Mouse (Mus musculus): ENCODE data around the gene Itgam.
"Not testable (repeated sequence)": the region's sequence is repeated elsewhere in the genome, so short reads cannot be mapped to it uniquely, and the experiment has no call there.

Gene Itgam

DNA sequence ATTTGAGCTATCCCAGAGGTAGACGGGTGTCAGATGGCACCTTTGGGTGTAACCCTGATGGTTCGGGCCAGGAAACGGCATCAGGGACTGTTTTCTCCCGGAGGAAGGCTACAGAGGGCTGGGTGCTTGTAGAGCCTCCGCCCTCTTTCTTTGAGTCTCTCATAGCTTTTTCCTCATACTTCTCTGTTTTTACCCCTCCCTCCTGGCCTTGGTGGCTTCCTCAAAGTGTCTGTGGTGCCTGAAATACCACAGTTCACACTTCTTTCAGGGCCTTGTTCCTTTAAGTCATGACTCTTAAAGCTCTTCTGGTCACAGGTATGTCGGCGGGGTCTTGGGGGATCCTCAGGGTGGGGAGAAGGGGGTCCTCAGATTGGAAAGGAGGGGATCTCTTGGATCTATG, at the start of gene Itgam, which contains the start of gene Gm49368:
Gene Itgam, plus strand, starts transcription at position 185 of the 400 bp plus-strand sequence.
Gene Gm49368, plus strand, starts transcription at position 228 of the 400 bp plus-strand sequence.
- DNase-seq (ENCODE audit: extremely low read depth, low read depth, low spot score): no peak

DNA sequence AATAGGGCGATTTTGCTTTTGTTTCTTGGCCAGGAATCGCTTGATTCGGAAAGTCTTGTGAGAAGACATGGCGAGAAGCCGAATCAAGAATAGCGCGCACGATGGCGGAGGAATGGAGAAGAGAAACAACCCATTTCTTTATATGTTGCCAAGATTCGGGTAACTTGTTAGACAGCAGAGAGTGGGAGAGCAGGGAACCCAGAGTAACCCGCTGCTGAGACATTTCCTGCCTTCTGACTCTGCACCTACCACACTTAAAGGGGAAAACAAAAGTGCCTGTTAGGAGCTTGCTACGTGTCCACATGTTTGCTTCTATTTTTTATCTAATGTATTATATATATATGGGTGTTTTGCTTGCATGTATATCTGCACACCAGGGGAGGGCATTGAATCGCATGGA, 49.3 kb upstream of the Itgam start:
- DNase-seq (ENCODE audit: extremely low read depth, low read depth, low spot score): no peak

DNA sequence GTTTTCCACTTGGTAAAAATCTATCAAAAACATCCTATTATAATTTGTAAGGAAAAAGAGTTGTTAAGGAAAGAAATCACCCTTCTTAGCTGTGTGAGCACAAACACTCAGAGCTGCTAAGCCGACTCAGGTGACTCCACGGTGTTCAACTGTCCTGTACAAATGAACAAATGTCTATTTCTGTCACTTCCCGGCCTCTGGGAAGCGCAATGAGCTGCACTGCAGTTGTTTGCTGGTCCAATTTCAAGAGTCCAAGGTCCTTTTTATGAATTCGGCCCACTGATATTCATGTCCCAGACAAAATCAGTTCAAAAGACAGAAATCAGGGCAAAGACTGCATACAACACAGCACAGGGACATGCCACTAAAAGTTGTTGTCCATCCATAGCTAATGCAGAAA, 46.3 kb upstream of the Itgam start:
- not testable (repeated sequence) for DNase-seq (ENCODE audit: extremely low read depth, low read depth, low spot score)

DNA sequence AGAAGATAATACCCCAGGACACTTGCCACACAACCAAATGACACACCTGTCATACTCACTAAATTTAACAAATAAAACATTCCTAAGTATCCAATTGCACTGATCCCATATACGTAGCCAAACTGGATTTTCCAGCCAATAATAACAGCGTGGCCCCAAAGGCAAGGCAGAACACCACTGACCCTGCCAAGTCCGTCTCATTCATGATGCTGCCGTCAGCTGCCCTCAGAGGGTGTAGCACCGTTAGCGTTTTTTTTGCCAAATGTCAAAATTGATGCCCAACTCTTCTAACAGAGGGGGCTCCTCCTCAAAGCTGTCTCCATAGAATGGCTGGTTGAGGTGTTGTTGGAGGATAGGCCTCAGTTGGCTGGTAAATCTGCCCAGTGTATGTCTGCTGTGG, 45.8 kb upstream of the Itgam start:
- DNase-seq (ENCODE audit: extremely low read depth, low read depth, low spot score): no peak

DNA sequence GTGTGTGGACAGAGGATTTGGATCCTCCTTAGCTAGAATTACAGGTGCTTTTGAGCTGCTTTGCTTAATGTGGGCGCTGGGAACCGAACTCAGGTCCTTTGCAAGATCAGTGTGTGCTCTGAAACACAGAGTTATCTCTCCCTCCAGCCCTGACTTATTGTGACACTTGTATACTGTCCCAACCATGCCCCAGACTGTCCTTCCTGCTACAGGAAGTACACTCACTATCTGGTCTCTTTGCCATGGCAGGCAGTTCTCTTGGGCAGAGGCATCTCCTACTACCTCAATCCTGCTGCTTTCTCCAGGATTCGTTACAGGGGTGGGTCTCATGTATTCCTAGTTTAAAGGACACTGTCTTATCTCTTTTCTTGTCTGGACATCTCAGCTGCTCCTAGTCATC, 44.2 kb upstream of the Itgam start:
- no peak for DNase-seq (ENCODE audit: extremely low read depth, low read depth, low spot score)

DNA sequence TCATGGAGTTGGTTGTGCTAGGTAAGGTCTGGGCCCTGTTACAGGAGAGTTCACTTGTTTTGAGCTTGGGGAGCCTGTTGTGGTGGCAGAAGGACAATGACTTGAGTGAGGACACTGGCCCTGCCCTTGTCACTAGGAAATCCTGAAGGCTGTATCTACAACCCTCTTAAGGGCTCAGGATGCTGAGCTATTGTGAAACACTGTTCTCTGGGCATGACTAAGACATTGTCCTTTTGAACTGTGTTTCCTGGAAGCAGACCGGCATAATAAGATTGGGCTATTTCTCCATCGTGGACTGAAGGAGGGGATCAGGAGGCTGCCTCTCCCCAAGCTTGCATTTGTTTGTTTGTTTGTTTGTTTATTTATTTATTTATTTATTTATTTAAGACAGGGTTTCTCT, 43.3 kb upstream of the Itgam start:
- no peak for DNase-seq (ENCODE audit: extremely low read depth, low read depth, low spot score)

DNA sequence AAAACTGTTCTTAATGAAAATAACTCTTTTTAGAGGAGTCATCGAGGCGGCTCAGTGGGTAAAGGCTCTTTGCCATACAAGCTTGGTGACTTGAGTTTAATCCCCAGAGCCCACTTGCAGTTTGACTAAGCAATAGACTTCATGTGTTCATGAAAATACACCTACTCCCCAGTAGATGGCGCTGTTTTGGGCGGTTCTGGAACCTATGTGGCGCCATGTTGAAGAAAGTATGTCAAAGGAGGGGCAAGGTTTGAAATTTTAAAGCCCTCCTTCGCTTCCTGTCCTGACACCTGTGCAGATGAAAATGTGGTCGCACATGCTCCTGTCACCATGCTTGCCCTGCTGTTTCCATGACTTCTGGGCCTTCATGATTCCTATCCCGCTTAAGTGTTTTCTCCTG, 39.5 kb upstream of the Itgam start:
- DNase-seq (ENCODE audit: extremely low read depth, low read depth, low spot score): no peak

DNA sequence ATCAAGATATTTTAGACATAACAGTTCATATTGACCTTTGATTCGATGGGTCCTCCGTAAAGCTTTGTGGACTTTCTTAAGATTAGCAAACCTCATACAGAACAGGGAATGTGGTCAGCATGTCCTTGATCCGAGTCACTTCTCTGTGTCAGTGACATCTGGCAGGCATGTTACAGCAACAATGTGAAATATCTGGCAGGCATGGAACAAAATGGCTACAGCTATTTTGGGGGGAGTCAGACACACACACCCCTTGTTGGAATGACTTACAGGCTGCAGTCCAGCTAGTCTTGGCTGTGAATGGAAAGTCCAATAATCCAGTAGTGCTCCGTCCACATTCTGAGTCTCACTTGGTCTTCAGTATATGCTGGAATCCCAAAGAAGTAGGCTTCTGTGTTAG, 38.9 kb upstream of the Itgam start:
- no peak for DNase-seq (ENCODE audit: extremely low read depth, low read depth, low spot score)

DNA sequence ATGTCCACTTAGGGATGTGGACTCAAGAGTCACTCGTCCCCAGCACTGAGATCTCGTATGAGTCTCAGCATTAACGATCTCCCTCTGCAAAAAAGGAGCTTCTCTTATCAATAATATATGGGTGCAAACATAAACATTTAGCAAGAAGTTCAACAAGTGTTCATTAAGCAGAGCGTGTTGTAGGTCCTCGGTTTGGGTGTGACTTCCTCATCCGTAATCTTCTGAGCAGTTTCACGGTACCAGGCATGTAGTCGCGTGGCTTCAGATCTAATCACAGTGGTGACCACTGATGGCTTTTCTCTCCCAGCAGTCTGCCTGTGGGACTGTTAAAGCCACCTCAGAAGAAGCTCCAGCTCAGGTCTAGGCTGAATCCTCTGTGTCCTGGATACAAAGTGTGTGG, 38.1 kb upstream of the Itgam start:
- DNase-seq (ENCODE audit: extremely low read depth, low read depth, low spot score): no peak

DNA sequence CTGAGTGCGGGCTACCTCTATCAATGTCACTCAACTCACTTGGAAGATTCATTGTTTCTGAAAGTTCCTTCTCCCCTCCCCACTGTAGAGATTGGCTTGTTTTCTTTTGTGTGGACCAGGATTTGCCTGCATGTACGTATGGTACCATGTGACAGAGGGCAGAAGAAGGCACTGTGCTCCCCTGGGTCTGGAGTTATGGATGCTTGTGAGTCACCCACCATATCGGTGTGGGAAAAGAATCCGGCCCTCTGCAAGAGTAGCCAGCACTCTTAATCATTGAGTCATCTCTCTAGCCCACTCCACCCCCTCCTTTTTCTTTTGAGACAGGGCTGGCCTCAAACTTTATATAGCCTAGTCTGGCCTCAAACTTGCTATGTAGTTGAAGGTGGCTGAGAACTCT, 37.5 kb upstream of the Itgam start:
- DNase-seq (ENCODE audit: extremely low read depth, low read depth, low spot score): no peak

DNA sequence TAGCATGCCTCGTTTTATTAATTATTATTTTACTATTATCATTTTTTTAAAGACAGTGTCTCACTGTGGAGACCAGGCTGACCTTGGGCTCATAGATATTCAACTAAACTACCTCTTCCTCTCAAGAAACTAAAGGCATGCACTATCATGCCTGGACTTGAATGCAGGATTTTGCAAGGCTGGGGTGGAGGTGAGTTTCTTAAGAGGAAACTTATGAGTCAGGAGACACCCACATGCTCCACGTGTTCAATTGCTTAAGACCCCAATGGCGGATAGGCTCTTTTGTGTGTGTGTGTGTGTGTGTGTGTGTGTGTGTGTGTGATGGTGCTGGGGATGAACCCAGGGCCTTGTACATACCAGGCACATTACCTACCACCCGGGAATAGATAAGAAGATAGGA, 37.1 kb upstream of the Itgam start:
- DNase-seq (ENCODE audit: extremely low read depth, low read depth, low spot score): peak; percentile 99

DNA sequence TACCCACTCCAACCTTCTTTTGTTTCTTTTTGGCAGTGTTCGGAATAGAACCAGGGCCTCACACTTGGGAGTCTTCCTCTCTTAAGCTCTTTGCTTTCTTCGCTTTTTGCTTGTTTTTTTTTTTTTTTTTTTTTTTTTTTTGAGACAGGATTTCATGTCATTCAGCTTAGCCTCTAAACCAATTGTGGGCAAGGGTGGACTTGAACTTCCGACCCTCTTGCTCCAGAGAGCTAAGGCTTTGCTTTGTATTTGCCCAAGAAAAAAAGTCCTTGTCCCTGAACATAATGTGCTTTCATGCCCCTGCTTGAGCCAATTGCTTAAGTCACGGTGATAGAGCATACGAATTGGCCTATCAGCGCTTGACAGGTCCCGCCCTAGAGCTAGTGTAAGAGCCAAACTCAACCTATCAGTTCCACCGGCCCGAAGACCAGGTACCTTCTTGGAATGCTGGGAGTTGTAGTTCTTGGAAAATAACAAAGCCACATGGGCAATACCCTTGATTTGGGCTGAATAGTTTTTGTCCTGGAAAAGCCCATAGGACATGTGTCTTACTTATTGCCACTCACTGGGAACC, 30.9 kb upstream of the Itgam start:
- peak; percentile 75 for DNase-seq (ENCODE audit: extremely low read depth, low read depth, low spot score)

DNA sequence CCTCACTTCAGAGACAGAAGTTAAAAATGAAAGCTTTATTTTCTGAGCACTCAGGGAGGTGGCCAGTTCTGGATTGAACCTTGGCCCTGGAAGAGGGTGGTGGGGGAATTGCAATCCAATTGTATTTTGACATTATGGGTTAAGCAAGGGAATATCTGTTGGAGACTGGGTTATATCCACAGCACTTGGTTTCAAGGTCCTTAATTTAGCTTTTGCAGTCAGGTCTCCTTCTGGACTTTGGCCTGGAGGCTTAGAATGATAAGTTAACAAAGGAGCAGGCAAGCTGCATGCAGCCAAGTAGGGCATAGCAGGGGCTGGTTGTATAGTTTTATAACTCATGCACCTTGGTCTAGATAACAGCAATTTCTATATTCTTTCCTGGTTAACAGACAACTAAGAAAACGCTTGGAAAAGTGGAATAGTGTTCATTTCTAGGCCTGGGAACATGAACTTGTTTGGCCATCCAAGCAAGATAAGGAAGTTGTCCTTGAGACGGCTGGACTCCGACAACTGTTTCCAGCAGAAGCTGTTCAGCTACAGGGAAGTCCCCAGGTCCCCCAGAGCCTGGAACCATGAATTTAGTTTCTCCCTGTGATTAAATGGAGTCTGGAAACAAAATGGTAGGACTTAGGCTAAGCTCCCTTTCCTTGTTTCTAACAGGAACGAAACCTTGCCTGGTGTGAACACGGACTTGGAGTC, 30.0 kb upstream of the Itgam start:
- no peak for DNase-seq (ENCODE audit: extremely low read depth, low read depth, low spot score)

DNA sequence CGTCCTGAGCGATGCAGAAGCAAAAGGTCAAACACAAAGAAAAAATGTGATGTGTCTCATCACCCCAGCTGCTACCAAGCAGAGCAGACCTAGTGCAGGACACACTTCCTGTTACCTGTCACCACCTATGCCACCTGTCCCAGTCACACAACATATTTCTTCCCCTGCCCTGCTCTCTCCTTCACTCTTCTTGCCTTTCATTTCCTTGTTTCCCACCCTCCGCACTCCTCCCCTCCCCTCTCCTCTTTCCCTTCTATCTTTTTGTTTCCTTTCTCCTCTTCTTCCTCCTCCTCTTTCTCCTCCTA, 29.5 kb upstream of the Itgam start:
- DNase-seq (ENCODE audit: extremely low read depth, low read depth, low spot score): no peak

DNA sequence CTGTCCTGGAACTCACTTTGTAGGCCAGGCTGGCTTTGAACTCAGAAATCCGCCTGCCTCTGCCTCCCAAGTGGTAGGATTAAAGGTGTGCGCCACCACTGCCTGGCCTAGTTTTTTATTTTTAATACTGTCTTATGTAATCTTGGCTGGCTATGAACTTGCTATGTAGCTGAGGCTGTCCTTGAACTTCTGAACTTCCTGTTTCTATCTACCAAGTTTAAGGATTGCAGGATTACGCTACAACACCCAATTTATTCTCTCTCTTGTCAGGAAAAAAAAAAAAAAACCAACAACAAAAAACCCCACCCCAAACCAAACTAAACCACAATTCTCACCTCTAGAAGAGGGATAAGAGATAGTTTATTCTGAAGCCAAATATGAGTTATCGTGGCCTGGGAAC, 28.8 kb upstream of the Itgam start:
- no peak for DNase-seq (ENCODE audit: extremely low read depth, low read depth, low spot score)

DNA sequence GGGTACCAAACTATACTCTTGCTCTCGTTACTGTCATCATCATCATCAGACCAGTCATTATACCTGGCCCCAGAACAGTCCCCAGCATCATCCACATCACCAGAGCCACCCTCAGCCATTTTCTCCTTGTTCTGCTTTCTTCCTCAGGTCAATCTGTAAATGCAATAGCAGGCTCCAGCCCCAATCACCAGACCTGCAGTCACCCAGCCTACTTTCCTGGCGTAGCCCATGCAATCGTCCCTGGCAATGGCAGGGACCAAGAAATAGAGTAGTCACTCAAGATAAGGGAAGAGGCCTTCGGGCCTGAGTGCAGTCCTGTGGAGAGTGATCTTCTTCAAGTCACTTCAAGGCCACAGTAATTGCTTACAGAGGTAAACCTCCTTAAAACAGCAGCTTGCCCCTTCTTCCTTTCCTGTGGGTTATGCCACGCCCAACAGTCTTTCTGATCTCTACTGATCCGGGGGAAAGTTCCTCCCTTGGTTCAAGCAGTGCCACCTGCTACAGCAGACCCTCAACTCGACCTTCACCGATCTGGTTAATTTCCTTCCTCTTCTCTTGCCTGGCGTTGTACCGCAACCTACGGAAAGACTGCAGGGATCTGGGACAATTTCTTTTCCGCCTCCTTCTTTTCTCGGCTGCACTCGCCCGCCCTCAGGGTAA, 20.1 kb upstream of the Itgam start:
- not testable (repeated sequence) for DNase-seq (ENCODE audit: extremely low read depth, low read depth, low spot score)

DNA sequence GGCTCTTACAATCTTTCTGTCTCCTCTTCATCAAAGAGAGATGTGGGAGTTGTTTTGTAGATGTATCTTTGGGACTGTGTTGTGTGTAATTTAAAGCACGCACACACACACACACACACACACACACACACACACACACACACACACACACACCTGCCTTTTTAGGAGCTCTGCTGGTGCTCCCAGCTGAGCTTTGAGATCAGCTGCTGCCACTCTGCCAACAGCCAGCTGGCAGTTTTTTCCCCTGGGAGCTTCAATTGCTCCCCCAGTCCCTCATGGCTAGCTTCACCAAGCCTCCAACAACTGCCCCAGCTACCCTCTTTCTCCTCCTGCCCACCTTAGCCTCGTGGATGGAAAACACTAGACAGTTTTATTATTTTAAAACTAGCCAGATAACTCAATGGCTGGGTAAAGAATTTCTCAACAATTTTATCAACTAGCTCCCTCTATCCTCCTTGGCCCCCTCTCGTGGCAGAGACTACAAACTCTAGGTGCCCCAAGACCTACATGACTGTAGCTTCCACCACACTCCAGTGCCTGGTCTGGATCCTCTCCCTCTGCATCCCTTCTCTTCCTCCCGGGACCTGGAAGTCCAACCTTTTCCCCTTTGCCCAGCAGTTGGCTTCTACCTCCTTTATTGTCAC, 18.2 kb upstream of the Itgam start:
- no peak for DNase-seq (ENCODE audit: extremely low read depth, low read depth, low spot score)

DNA sequence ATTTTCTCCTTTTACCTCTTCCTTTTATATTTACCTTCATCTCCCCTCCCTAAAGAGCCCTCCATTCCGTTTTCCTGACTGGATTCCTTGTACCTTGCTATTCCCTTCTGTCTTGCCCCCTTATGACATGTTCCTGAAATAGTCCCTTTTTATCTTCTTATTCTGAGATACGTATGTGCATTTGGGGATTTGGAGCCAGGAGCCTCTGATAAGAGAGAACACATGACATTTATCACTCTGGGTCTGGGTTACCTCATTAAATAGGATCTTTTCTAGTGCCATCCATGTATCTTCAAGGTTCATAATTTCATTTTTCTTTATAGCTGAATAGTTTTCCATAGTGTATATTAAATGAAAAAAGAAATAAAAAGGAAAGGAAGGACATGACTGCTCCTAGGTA, 16.8 kb upstream of the Itgam start:
- no peak for DNase-seq (ENCODE audit: extremely low read depth, low read depth, low spot score)

DNA sequence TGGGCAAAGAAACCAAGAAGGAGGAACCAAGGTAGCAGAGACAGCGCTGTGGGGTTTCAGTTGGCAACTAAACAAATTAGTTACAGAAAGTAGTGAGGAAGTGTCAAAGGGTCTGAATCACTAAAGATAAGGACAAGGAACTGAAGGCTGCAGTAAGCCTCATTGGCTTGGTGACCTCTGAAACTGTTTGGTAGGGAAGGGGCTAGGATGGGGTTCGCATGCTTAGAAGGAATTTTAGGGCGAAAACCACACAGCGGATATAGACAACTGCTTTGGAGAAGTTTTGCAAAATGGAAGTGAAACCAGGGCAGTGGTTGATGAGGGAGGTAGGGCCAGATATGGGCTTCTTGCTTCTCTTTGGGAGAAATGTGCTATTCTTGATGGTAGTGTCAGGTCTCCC, 13.6 kb upstream of the Itgam start:
- no peak for DNase-seq (ENCODE audit: extremely low read depth, low read depth, low spot score)

DNA sequence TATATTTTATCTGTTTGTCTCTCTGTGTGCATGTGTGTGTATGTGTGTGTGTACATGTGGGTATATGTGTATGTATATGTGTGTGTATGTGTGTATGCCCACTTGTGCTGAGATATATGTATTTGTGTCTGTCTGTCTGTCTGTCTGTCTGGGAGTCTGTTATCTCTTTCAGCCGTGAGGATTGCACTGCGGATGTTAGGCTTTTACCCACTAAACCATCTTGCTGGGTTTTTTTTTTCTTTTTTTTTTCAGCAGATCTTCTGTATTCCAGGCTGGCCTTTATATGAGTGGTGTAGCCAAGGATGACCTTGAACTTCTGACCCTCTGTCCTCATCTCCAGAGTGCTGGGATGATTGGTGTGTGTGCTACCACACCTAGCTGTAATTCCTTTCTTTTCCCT, 13.2 kb upstream of the Itgam start:
- no peak for DNase-seq (ENCODE audit: extremely low read depth, low read depth, low spot score)

DNA sequence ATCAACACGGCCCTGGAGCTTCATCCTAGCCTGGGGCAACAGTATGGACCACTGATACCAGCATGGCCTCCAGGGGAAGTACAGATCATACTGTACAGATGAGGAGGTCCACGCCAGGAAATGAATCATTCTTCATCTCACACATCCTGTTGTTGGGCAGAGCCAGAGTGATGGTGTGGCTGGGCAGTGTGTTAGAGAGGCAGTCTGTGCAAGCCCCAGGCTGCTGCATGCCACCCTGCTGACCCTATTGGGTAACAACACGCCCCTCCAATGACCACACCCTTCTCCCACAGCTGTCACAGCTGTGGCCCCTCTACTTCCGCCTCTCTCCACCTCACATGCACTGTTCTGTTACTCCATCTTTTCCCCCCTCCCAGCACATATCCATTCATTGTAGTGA, 11.7 kb upstream of the Itgam start:
- no peak for DNase-seq (ENCODE audit: extremely low read depth, low read depth, low spot score)

DNA sequence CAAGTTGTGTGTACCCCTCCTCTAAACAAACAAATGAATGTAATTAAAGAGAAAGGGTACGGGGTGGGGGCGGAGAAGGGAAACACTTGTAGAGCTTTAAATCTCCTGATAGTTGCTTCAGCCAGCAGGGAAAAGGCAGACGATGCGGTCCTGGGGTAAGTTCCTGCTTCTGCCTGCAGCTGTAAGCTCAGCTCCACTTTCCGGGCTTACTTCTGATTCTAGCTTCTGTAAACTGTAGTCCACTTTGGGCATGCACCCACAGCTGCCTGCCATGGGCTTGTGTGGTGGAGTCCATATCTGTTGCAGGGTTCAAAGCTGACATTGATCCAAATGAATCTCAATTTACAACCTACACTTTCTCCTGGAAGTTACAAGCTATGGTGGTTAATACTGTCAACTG, 9.4 kb upstream of the Itgam start:
- no peak for DNase-seq (ENCODE audit: extremely low read depth, low read depth, low spot score)

Data from fat pad, adult 2 months (tissue).